Mouse (Mus musculus): Measurements from ENCODE around the gene Jak1. TPM values are rescaled to one million over a fixed set of nuclear protein-coding genes. Genes with fewer than 3 reads are reported as not detected.

Gene Jak1
- polyA plus RNA-seq, 1 experiment, result 46.5 TPM

- Histone ChIP-seq H3K4me1 (ENCODE audit: control insufficient read depth, insufficient read depth, low read length) (peaks cover 5% of the 10 kb centered on the region; the same call in 1 of the 2 replicates), H3K27me3 (replicated peaks; ENCODE audit: control insufficient read depth, insufficient read depth, low read length) (no peaks in the 10 kb centered on the region), H3K27ac (ENCODE audit: insufficient read depth, low read depth, low read length) (no peak overlapping the region), H3K36me3 (ENCODE audit: control insufficient read depth, insufficient read depth, low read length) (no peaks in the 10 kb centered on the region), H3K4me3 (ENCODE audit: insufficient read depth, low read depth, low read length) (no peak overlapping the region)
- 82% methylated on average over 4 of the region's 4 CpGs for WGBS
- DNase-seq, result peak; percentile 36
- TF ChIP-seq CTCF (conservative IDR thresholded peaks at IDR 0.05; ENCODE audit: insufficient read depth, insufficient read length, low read depth, low read length) (no peak), POLR2A (IDR thresholded peaks at IDR 0.05; ENCODE audit: low read depth, low read length) (no peak)
Observed at GRCm38 (mm10) chr4:101300392-101300910, 35.4 kb upstream of the Jak1 start.

GRCm38 (mm10) chr4:101298311-101298990 is 33.4 kb upstream of the Jak1 start:
- TF ChIP-seq CTCF (conservative IDR thresholded peaks at IDR 0.05; ENCODE audit: insufficient read depth, insufficient read length, low read depth, low read length) (no peak), POLR2A (IDR thresholded peaks at IDR 0.05; ENCODE audit: low read depth, low read length) (no peak)
- Histone ChIP-seq H3K27me3 (replicated peaks; ENCODE audit: control insufficient read depth, insufficient read depth, low read length) (no peaks in the 10 kb centered on the region), H3K36me3 (ENCODE audit: control insufficient read depth, insufficient read depth, low read length) (no peaks in the 10 kb centered on the region), H3K4me1 (ENCODE audit: control insufficient read depth, insufficient read depth, low read length) (peaks cover 9% of the 10 kb centered on the region), H3K27ac (ENCODE audit: insufficient read depth, low read depth, low read length) (no peak overlapping the region), H3K4me3 (ENCODE audit: insufficient read depth, low read depth, low read length) (no peak overlapping the region)
- WGBS, result 70% methylated on average over 12 of the region's 12 CpGs
- DNase-seq, result no peak

- Histone ChIP-seq H3K36me3 (ENCODE audit: control insufficient read depth, insufficient read depth, low read length) (no peaks in the 10 kb centered on the region), H3K27me3 (replicated peaks; ENCODE audit: control insufficient read depth, insufficient read depth, low read length) (no peaks in the 10 kb centered on the region), H3K4me1 (ENCODE audit: control insufficient read depth, insufficient read depth, low read length) (peaks cover 12% of the 10 kb centered on the region), H3K4me3 (ENCODE audit: insufficient read depth, low read depth, low read length) (no peak overlapping the region), H3K27ac (ENCODE audit: insufficient read depth, low read depth, low read length) (no peak overlapping the region)
- no peak for DNase-seq
- 79% methylated on average over 7 of the region's 7 CpGs for whole genome bisulfite sequencing
- TF ChIP-seq POLR2A (IDR thresholded peaks at IDR 0.05; ENCODE audit: low read depth, low read length) (no peak), CTCF (conservative IDR thresholded peaks at IDR 0.05; ENCODE audit: insufficient read depth, insufficient read length, low read depth, low read length) (no peak)
Observed at GRCm38 (mm10) chr4:101296836-101297235, 31.8 kb upstream of the Jak1 start.

- H3K27ac ChIP-seq (ENCODE audit: insufficient read depth, low read depth, low read length), result no peak overlapping the region
- 76% methylated on average over 3 of the region's 3 CpGs for WGBS
- TF ChIP-seq POLR2A (IDR thresholded peaks at IDR 0.05; ENCODE audit: low read depth, low read length) (no peak), CTCF (conservative IDR thresholded peaks at IDR 0.05; ENCODE audit: insufficient read depth, insufficient read length, low read depth, low read length) (no peak)
- H3K4me3 ChIP-seq (ENCODE audit: insufficient read depth, low read depth, low read length), result no peak overlapping the region
- peaks cover 15% of the 10 kb centered on the region for H3K4me1 ChIP-seq (ENCODE audit: control insufficient read depth, insufficient read depth, low read length)
- no peaks in the 10 kb centered on the region for H3K36me3 ChIP-seq (ENCODE audit: control insufficient read depth, insufficient read depth, low read length)
- H3K27me3 ChIP-seq (replicated peaks; ENCODE audit: control insufficient read depth, insufficient read depth, low read length), result no peaks in the 10 kb centered on the region
- DNase-seq, result peak; percentile 77
Observed at GRCm38 (mm10) chr4:101295788-101296187, 30.7 kb upstream of the Jak1 start.

GRCm38 (mm10) chr4:101293661-101294060 is 28.6 kb upstream of the Jak1 start:
- 69% methylated on average over 9 of the region's 9 CpGs for WGBS
- DNase-seq, result no peak
- H3K27ac ChIP-seq (ENCODE audit: insufficient read depth, low read depth, low read length), result peak overlapping the region; percentile 94
- H3K27me3 ChIP-seq (replicated peaks; ENCODE audit: control insufficient read depth, insufficient read depth, low read length), result no peaks in the 10 kb centered on the region
- H3K4me3 ChIP-seq (ENCODE audit: insufficient read depth, low read depth, low read length), result peak overlapping the region; percentile 54; the same call in 1 of the 2 replicates
- no peaks in the 10 kb centered on the region for H3K36me3 ChIP-seq (ENCODE audit: control insufficient read depth, insufficient read depth, low read length)
- TF ChIP-seq POLR2A (IDR thresholded peaks at IDR 0.05; ENCODE audit: low read depth, low read length), result no peak
- no peak for TF ChIP-seq CTCF (conservative IDR thresholded peaks at IDR 0.05; ENCODE audit: insufficient read depth, insufficient read length, low read depth, low read length)
- peaks cover 15% of the 10 kb centered on the region for H3K4me1 ChIP-seq (ENCODE audit: control insufficient read depth, insufficient read depth, low read length)

GRCm38 (mm10) chr4:101292736-101293541 is 27.9 kb upstream of the Jak1 start:
- H3K27me3 ChIP-seq (replicated peaks; ENCODE audit: control insufficient read depth, insufficient read depth, low read length), result no peaks in the 10 kb centered on the region
- H3K4me1 ChIP-seq (ENCODE audit: control insufficient read depth, insufficient read depth, low read length), result peaks cover 15% of the 10 kb centered on the region
- H3K36me3 ChIP-seq (ENCODE audit: control insufficient read depth, insufficient read depth, low read length), result no peaks in the 10 kb centered on the region
- TF ChIP-seq POLR2A (IDR thresholded peaks at IDR 0.05; ENCODE audit: low read depth, low read length) (no peak), CTCF (conservative IDR thresholded peaks at IDR 0.05; ENCODE audit: insufficient read depth, insufficient read length, low read depth, low read length) (no peak)
- peak; percentile 85 for DNase-seq
- H3K27ac ChIP-seq (ENCODE audit: insufficient read depth, low read depth, low read length), result peak overlapping the region; percentile 94
- peak overlapping the region; percentile 54 for H3K4me3 ChIP-seq (ENCODE audit: insufficient read depth, low read depth, low read length)
- 3% methylated on average over 49 of the region's 49 CpGs for WGBS

Measured in kidney, adult 2 months (tissue).